Mouse (Mus musculus): ENCODE measurements around the gene Cntnap5a.

The Cntnap5a gene

DNA sequence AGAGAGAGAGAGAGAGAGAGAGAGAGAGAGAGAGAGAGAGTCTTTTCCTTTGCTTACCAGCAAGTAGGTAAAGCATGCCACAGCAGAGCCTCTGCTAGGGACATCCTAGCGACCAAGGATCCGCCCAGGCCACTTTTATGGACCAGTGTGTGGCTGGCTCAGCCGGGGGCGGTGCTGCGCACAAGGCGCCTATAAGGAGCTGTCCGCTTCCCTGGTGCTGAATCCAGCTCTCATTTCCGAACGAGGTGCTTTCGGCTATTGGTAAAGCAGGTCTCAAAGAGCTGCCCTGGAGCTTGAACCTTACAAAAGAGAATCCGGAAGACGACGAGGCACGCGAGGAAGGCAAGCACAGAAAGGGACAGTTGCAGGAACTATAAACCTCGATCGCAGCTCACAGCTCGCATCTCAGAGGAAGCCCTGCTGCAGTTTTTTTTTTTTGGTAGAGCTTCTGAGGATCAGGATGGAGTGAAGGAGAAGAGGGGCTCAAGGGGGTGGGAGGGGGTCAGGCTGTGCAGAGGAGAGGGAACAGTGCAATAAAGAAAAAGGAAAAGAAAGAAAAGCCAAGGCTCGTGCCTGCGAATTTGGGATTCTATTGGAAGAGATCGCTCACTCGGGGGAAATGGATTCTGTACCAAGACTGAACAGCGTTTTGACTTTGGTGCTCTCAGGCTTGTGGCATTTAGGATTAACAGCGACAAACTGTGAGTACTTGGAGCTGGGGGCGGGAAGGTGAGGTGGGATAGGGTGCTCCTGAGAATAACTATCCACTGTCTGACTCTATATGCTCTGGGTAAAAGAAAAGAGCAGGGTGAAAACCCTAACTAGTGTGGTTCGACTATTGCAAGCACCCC is at the start of gene Cntnap5a:
Cntnap5a (plus strand) TSS at position 239 of the 851 bp plus-strand sequence.
- peak in 1 of 2 experiments; percentile 3 for DNase-seq (ENCODE audit: low spot score in 2 of 2)

DNA sequence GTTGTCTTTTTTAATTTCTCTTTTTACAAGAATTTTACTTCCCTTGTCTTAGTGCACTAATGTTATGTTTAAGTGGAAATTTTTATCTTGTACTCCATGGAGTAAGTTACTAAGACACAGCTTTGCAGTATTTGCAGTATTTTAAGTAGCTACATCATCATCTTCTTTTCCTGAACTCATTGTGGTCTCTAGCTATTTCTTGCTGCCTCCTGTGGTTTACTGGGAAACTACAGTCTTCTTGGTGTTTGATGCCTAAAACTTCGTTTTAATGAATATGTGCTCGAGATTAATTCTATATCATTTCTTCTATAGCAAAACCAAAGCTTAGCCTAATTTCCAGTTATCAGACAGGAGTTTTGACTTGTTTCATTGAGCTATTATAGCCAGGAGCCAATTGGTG is 37.6 kb upstream of the Cntnap5a start:
- DNase-seq (ENCODE audit: low spot score in 2 of 2), result no peak

DNA sequence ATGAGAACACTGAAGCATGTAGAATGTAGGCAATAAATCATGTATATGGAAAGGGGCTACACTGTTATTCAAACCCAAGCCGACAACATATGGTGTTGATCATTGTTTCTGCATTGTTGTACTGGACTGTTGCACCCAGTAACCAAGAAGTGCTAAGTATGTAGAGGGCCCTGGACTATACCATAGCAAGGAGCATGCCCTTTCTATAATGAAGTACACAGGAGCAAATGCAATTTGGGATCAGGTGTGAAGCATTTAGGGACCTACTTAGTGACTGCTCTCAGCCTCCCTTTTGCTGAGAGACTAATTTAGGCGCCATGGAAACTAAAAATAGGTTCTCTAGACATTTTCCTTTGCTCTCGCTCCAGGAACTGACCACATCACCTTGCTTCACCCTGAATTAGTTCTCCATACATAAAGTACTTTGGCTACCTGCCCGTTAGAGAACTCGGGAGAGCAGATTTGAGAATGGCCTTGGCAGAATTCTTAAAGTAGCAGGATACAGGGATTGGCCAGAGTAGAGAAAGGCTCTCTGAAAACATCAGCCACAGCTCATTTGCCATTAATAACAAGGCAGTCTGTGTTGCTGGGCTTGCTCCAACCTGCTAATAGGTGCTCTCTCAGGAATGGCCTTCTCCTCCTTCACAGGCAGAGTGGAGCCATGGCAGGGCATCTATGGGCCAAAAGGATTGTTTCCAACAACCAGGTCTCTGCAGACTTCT is 26.1 kb upstream of the Cntnap5a start:
- no peak for DNase-seq (ENCODE audit: low spot score in 2 of 2)

DNA sequence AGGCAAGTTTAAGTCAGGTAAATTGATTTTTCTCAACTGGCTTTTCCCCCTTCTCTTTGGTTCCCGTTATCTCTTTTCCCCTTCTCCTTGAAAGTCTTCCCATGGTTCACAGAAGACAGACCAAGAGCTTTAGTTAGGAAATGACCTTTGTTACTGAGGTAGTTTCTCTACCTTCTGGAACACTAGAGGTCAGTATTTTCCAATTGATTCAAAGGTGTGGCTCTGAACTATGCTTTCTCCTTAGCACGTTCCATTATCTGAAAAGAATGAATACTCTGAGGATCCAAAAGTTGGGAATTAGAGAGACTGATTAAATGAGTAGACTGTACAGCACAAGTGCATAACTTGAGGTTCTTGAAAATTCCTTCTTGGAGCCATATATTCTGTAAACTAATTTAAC is 1.9 kb downstream of the Cntnap5a start:
- no peak for DNase-seq (ENCODE audit: low spot score in 2 of 2)

DNA sequence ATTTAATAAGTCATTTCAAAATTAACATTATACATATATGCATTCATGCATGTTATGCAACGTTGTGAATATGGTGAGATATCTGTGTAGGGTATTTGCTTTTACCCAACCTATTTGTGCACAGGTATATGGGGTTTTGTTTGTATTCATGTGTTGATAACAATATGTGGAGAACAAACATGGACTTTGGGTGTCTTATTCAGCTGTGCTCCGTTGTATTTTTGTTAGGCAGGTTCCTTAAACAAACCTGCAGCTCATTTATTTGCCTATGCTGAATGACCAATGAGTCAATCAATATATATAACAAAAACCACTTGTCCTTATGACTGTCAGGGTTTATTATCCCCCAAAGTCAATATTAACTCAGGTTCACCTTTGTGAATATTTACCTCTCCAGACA is 15.2 kb downstream of the Cntnap5a start:
- no peak for DNase-seq (ENCODE audit: low spot score in 2 of 2)

DNA sequence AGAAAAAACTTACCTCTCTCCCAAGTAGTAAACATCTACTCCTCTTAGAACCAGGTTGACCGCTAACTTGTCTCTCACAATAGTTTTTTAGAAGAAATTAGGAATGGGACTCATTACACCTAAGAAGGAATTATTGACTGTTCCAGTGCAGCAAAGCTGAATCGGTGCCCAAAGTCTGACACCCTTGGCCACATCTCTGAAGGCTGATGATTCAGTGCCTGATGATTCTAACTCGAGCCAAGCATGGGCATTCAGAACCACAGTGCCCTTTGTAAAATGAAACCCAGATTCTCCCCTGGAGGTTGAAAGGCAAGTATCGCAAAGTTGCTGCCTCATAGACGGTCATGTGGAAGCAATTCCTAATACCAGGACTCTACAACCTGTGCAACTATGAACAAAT is 58.0 kb downstream of the Cntnap5a start:
- no peak for DNase-seq (ENCODE audit: low spot score in 2 of 2)

DNA sequence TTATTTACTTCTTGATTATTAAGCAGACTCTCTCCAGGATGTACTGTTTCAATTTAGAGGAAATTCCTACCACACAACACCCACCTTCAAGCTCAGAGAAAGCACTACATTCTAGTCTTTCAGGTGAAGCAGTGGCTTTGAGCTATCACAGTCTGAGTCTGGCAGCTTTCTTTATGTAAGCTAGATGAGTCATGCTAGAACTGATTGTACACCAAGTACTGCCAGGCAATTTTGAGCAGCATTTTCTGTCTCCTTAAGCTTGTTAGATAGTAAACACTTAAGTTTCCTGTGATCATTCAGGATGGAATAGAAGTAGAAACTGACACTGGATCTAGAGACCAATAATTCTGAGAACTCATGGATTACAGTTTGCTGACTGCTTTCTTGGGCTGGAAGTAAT is 61.0 kb downstream of the Cntnap5a start:
- no peak for DNase-seq (ENCODE audit: low spot score in 2 of 2)

DNA sequence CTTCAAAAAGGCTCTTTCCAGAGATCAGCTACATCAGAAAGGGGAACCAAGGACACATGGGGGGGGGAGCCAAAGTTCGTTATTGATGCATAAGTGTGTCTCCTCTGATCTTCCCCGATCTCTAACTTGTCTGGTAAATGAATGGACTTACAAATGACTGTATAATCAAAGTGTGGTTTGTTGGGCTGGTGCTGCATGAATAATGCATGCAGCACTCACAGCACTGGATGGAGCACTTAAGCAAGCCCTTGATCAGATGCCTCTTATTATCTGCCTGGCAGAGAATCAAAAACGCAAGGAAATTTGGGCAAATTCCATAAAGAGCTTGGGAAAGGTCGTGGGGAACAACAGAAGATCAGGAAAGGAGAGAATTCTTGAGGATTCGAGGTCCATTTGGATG is 100.2 kb downstream of the Cntnap5a start:
- no peak for DNase-seq (ENCODE audit: low spot score in 2 of 2)

DNA sequence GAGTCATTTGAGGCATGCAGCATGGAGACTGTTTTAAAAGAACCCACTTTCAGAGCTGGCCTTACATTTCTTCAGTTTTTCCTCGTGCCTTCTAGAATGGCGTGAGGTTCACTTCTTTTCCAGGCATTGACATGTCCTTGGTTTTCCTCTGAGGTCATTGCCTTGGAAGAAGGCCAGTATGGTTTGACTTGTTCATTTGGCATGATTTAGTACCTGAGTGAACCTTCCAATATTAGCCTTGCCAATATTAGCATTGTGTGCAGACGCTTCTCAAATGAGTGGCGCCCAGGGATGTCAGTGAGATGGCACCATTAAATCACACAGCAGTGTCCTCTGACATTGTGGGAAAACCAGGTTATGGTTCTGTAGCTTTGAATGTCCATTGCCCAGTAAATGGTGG is 158.0 kb downstream of the Cntnap5a start:
- DNase-seq (ENCODE audit: low spot score in 2 of 2), result no peak

DNA sequence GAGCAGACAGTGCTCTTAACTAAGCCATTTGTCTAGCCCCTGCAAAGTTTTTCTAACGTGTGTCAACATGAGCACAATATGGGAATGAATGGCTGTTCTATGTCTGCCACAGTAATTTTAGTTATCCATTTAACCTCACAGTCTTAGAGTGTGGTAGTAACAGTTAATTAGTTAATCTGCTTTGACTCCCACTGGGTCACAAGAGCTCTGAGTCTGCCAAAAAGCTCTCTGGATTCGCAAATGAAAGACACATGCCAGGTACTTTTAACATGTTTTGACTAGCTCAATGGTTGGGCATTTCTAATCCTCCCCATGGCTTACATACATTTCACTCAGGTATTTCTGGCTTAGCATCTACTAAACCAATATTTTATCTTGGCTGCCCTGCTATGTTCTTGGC is 163.0 kb downstream of the Cntnap5a start:
- DNase-seq (ENCODE audit: low spot score in 2 of 2), result no peak

DNA sequence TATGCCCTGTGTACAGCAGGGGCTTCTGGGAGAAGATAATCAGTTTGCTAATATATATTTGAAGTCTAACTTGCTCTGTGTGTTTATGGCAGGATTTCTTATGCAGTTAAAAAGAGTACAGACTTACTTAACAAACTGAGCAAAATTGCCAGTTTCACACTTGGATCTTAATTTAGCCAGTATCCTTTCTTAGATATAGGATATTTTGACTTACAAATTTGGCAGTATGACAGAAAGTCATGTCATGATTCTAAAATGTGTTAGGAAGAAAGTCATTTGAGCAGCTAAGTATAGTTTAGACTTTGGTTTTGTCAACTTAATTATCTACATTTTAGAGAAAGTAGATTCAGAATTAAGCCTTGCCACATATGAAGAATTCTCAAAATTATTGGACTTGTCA is 167.7 kb downstream of the Cntnap5a start:
- no peak for DNase-seq (ENCODE audit: low spot score in 2 of 2)

DNA sequence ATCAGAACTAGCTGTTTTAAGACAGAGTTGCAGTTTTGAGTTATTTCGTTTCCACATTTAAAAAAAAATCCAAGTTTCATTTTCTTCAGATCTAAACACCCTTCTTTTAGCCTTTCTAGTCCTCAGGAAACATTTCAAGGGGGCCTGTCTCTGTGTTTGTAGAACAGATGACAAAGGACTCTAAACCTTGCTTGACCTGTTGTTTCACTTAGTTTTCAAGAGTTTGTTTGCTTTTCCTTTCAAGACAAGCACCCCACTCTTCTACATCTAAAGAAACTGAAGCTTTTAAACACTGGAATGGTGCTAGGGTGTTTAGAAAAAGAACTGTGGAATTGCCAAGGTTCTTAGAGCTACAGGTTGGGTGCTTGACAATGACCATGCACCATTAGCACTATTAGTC is 233.8 kb downstream of the Cntnap5a start:
- DNase-seq (ENCODE audit: low spot score in 2 of 2), result no peak

DNA sequence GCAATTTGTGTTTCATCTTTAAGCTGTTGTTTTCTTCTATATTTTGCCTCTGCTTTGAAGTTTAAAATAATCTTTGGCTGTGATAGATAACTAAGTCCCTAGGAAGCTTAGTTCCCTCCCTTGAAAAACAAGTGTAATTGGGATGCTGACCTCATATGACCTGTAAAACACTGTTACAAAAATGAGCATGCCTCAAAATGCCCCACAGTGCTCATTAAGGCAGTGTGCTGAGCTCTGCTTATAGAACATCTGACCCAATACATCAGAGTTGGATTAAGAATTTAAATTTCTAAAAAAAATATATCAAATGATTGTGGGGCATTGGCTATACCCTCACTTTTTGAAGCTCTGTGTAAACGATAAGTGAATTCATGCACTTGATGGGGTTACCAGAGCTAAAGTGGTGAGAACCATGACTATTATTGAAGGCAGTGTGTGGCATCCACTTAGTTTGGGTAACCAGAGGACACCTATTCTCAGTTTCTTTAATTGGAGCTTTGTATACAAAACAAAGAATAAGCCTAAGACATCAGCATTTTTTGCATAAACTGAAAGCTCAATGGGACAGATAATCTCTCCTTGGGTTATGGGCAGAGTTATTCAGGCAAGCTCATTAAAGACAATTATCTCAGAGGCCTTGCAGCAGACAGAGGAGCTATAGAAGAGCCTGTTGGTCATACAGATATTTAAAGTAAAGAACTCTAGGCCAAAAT is 241.6 kb downstream of the Cntnap5a start:
- no peak for DNase-seq (ENCODE audit: low spot score in 2 of 2)

DNA sequence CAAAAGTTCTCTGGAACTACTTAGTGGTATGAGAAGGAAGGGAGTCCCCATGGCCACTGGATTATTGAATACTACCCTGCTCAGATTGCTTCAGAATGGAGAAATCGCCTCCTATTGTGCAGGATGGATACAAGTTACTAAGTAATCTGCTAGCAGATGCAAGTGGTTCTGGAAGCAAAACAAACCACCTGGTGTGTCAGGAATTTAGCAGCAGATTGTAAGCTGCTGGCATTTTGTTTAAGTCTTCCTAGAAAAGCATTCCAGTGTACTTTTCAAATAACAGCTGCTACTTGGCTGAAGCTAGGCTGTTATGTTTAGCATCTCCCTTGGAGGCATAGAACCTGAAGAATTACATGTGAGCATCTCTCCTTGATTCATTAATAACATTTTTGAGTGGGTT is 247.5 kb downstream of the Cntnap5a start:
- no peak for DNase-seq (ENCODE audit: low spot score in 2 of 2)

DNA sequence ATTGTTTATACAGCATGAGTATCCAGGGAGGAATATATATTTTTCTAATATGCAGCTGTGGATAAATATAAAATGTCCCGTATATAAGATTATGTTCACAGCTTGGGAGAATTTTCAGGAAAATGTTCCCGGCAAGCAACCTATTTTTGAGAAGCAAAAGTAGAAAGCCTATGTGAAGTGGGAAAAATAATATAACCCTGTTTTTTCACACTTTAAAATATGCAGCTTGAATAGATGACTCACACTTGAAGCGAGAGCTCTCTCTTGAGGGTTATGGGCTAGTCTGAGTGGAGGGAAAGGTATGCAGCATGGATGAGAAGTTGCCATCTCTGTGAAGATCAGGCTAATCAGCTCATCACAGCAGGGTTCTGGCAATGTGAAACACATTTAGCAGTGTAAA is 261.3 kb downstream of the Cntnap5a start:
- no peak for DNase-seq (ENCODE audit: low spot score in 2 of 2)

DNA sequence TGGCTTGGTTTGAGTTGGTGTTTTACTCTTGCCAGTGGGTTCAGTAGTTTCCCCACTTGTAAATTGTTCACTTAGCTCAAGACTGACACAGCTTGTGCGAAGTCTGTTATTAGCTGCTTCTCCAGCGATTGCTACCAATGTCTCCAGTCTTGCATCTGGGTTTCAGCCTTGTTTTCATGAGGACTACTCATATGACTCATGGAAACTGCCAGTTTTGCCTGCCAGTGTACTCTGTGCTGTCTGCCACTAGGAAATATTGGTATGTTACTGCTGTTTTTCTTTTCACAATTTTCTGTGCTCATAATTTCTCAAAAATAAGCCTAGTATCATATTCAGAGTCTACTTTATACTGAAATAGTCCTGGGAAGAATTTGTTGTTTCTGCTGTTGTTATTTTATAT is 272.0 kb downstream of the Cntnap5a start:
- DNase-seq (ENCODE audit: low spot score in 2 of 2), result no peak

DNA sequence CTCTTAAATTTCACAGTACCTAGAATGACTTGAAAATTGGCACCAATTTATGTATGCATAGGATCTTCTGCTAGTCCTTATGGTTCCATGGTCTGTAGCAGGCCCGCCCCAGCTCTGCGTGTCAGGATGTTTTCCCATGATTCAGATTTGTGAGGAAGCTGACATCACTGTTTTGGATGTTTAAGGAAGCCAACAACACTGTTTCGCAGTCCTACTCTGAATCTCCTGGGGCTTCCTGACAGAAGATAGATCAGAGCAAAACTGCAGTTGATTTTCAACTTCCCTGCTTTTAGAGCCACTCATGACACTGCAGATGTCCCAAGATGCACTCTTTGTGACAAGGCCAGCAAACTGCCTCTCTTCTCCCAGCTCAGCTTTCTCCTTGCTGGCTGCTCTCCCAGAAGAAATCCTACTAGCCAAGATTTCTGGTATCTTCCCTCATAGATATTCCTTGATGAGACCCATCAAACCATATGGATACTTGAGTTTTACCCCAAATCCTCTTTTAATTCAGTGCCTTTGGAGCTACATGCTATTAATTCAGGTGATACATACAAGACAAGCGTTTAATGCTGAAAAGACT is 280.5 kb downstream of the Cntnap5a start:
- no peak for DNase-seq (ENCODE audit: low spot score in 2 of 2)

DNA sequence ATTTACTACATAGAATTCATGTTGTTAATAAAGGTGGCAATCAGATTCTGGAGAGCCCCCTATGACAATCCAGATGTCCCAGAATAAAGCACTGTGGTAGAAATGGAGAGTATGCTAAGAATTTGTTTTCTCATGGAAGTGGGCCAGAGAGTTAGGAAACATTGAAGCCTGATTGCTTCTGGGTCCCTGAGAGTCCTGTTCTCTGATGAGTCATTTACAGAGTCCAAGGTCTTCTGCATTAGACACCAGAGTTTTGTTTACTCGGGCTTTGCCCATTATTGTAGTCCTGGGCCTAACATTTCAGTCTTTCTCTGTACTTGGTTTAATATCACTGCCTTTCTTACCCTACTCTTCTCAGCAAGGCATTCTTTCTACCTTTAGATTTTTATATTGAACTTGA is 305.6 kb downstream of the Cntnap5a start:
- no peak for DNase-seq (ENCODE audit: low spot score in 2 of 2)

DNA sequence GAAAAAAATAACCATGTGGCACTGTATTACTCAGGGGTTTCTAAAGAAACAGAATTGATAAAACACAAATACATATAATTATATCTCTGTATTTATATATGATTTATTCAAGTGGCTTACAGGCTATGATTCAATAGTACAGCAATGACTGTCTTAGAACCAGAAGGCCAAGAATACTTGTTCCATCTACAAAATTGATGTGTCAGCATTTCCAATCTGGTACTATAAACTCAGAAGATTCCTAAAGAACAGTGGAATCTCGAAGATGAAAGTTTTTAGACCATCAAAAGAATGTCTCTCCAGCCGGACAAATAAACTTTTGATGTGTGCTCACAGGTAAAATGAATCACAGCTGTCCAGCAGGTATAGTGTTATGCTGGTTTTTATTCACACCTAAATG is 331.2 kb downstream of the Cntnap5a start:
- no peak for DNase-seq (ENCODE audit: low spot score in 2 of 2)

DNA sequence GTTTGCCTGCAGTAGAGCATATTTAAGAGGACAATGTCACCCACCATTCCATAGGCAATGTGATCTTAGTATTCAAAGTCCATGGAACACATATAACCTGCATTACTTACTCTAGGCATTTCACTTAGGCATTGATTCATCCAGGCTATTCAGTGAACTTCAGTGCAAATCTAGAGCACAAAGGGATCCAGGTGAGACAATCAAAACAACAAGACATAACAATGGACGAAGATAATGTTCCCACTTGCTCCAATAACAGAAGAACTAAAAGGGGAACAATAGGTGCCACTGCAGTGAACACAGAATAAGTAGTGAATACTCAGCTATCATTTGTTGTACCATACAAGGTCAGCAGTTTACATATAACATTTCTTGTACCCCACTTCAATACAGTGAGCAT is 345.1 kb downstream of the Cntnap5a start:
- DNase-seq (ENCODE audit: low spot score in 2 of 2), result no peak

DNA sequence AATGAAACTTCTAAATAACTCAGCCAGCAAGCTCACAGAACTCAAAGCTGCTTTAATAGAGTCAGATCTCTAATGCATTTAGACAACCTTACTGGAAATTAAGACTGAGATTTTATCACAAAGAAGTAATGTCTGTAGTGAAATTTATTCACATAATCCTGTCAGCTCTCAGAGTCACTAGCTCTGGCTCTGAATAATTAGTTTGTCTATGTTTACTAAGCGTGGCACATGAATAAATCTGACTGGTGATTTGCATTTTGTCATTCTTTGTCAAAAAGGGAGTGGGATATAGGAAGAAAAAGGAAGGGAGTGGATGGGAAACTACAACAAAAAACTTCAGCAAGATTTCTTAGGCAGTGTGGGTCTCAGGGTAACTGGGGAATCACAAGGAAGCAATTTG is 351.3 kb downstream of the Cntnap5a start:
- no peak for DNase-seq (ENCODE audit: low spot score in 2 of 2)

DNA sequence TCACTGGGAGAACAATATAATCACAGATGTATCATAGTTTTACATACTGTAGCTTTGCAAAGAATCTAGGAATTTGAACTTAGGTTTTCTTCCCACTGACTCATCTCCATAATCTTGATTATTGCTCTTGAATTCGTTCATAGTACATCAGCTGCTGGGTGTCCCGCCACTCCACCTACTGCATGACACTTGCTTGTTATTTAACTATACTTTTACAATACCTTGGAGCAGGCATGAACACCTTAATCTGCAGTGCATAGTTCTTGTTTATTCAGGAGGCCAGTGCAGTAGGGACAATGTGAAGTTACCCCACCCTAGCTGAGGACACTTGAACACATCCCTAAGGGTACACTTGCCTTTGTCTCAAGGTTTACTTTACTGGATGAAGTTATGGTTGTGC is 352.3 kb downstream of the Cntnap5a start:
- DNase-seq (ENCODE audit: low spot score in 2 of 2), result no peak
